Mouse (Mus musculus): Measurements from ENCODE around the gene Ada. TPM values are rescaled to one million over a fixed set of nuclear protein-coding genes. Genes with fewer than 3 reads are reported as not detected.

Ada gene
- polyA plus RNA-seq, 1 experiment from 2014 or later: 9.5 TPM

- WGBS: 75% methylated on average over 4 of the region's 4 CpGs
- H3K4me2 ChIP-seq: no peak overlapping the region
- H3K27ac ChIP-seq (ENCODE audit: low read depth): no peak overlapping the region
- no peaks in the 10 kb centered on the region for H3K27me3 ChIP-seq (ENCODE audit: insufficient read depth, low read length)
- no peaks in the 10 kb centered on the region for H3K36me3 ChIP-seq (ENCODE audit: insufficient read depth)
- H3K9ac ChIP-seq: no peak overlapping the region
- no peak for ATAC-seq (ENCODE audit: insufficient read depth)
- H3K4me3 ChIP-seq (ENCODE audit: low read depth, low read length): no peak overlapping the region
- no peaks in the 10 kb centered on the region for H3K4me1 ChIP-seq (ENCODE audit: insufficient read depth)
- no peaks in the 10 kb centered on the region for H3K9me3 ChIP-seq (ENCODE audit: low read depth, low read length)
- no peak for TF ChIP-seq CTCF (IDR thresholded peaks at IDR 0.05; ENCODE audit: low read depth)
- no peak for DNase-seq
Measured at GRCm38 (mm10) chr2:163778896-163779295, 28.9 kb upstream of the Ada start.

- H3K4me3 ChIP-seq (ENCODE audit: low read depth, low read length): no peak overlapping the region
- TF ChIP-seq CTCF (IDR thresholded peaks at IDR 0.05; ENCODE audit: low read depth): no peak
- no peak overlapping the region for H3K4me2 ChIP-seq
- H3K27me3 ChIP-seq (ENCODE audit: insufficient read depth, low read length): no peaks in the 10 kb centered on the region
- no peaks in the 10 kb centered on the region for H3K4me1 ChIP-seq (ENCODE audit: insufficient read depth)
- no peak for ATAC-seq (ENCODE audit: insufficient read depth)
- DNase-seq: no peak
- 2% methylated on average over 2 of the region's 2 CpGs for WGBS
- H3K36me3 ChIP-seq (ENCODE audit: insufficient read depth): no peaks in the 10 kb centered on the region
- no peak overlapping the region for H3K27ac ChIP-seq (ENCODE audit: low read depth)
- no peaks in the 10 kb centered on the region for H3K9me3 ChIP-seq (ENCODE audit: low read depth, low read length)
- H3K9ac ChIP-seq: no peak overlapping the region
Measured at GRCm38 (mm10) chr2:163777061-163777460, 27.0 kb upstream of the Ada start.

- Histone ChIP-seq H3K4me3 (ENCODE audit: low read depth, low read length) (no peak overlapping the region), H3K27ac (ENCODE audit: low read depth) (no peak overlapping the region), H3K27me3 (ENCODE audit: insufficient read depth, low read length) (no peaks in the 10 kb centered on the region), H3K36me3 (ENCODE audit: insufficient read depth) (no peaks in the 10 kb centered on the region), H3K4me2 (no peak overlapping the region), H3K9ac (no peak overlapping the region), H3K4me1 (ENCODE audit: insufficient read depth) (no peaks in the 10 kb centered on the region), H3K9me3 (ENCODE audit: low read depth, low read length) (no peaks in the 10 kb centered on the region)
- ATAC-seq (ENCODE audit: insufficient read depth) (no peak), DNase-seq (no peak)
- 21% methylated on average over 13 of the region's 13 CpGs for WGBS
- no peak for TF ChIP-seq CTCF (IDR thresholded peaks at IDR 0.05; ENCODE audit: low read depth)
Measured at GRCm38 (mm10) chr2:163776661-163777060, 26.6 kb upstream of the Ada start.

- DNase-seq (no peak), ATAC-seq (ENCODE audit: insufficient read depth) (no peak)
- Histone ChIP-seq H3K4me1 (ENCODE audit: insufficient read depth) (no peaks in the 10 kb centered on the region), H3K27ac (ENCODE audit: low read depth) (no peak overlapping the region), H3K4me2 (no peak overlapping the region), H3K9me3 (ENCODE audit: low read depth, low read length) (no peaks in the 10 kb centered on the region), H3K4me3 (ENCODE audit: low read depth, low read length) (no peak overlapping the region), H3K9ac (no peak overlapping the region), H3K27me3 (ENCODE audit: insufficient read depth, low read length) (no peaks in the 10 kb centered on the region), H3K36me3 (ENCODE audit: insufficient read depth) (no peaks in the 10 kb centered on the region)
- TF ChIP-seq CTCF (IDR thresholded peaks at IDR 0.05; ENCODE audit: low read depth): no peak
- WGBS: 78% methylated on average over 8 of the region's 8 CpGs
Measured at GRCm38 (mm10) chr2:163770731-163771130, 20.7 kb upstream of the Ada start.

GRCm38 (mm10) chr2:163766890-163767289 lies 16.9 kb upstream of the Ada start:
- no peak overlapping the region for H3K27ac ChIP-seq (ENCODE audit: low read depth)
- no peak overlapping the region for H3K4me3 ChIP-seq (ENCODE audit: low read depth, low read length)
- ATAC-seq (ENCODE audit: insufficient read depth) (no peak), DNase-seq (no peak)
- no peak for TF ChIP-seq CTCF (IDR thresholded peaks at IDR 0.05; ENCODE audit: low read depth)
- no peaks in the 10 kb centered on the region for H3K27me3 ChIP-seq (ENCODE audit: insufficient read depth, low read length)
- H3K9me3 ChIP-seq (ENCODE audit: low read depth, low read length): no peaks in the 10 kb centered on the region
- H3K9ac ChIP-seq: no peak overlapping the region
- 58% methylated on average over 1 of the region's 1 CpGs for WGBS
- no peak overlapping the region for H3K4me2 ChIP-seq
- no peaks in the 10 kb centered on the region for H3K4me1 ChIP-seq (ENCODE audit: insufficient read depth)
- H3K36me3 ChIP-seq (ENCODE audit: insufficient read depth): no peaks in the 10 kb centered on the region

- Histone ChIP-seq H3K9me3 (ENCODE audit: low read depth, low read length) (no peaks in the 10 kb centered on the region), H3K27me3 (ENCODE audit: insufficient read depth, low read length) (no peaks in the 10 kb centered on the region), H3K9ac (no peak overlapping the region), H3K36me3 (ENCODE audit: insufficient read depth) (no peaks in the 10 kb centered on the region), H3K4me1 (ENCODE audit: insufficient read depth) (no peaks in the 10 kb centered on the region), H3K27ac (ENCODE audit: low read depth) (no peak overlapping the region), H3K4me3 (ENCODE audit: low read depth, low read length) (no peak overlapping the region), H3K4me2 (no peak overlapping the region)
- TF ChIP-seq CTCF (IDR thresholded peaks at IDR 0.05; ENCODE audit: low read depth): no peak
- ATAC-seq (ENCODE audit: insufficient read depth) (no peak), DNase-seq (no peak)
Measured at GRCm38 (mm10) chr2:163766261-163766660, 16.2 kb upstream of the Ada start.

- H3K4me1 ChIP-seq (ENCODE audit: insufficient read depth): peaks cover 8% of the 10 kb centered on the region
- no peaks in the 10 kb centered on the region for H3K9me3 ChIP-seq (ENCODE audit: low read depth, low read length)
- H3K4me2 ChIP-seq: no peak overlapping the region
- ATAC-seq (ENCODE audit: insufficient read depth): no peak
- TF ChIP-seq CTCF (IDR thresholded peaks at IDR 0.05; ENCODE audit: low read depth): no peak
- no peak overlapping the region for H3K27ac ChIP-seq (ENCODE audit: low read depth)
- no peaks in the 10 kb centered on the region for H3K27me3 ChIP-seq (ENCODE audit: insufficient read depth, low read length)
- no peak for DNase-seq
- H3K9ac ChIP-seq: no peak overlapping the region
- H3K36me3 ChIP-seq (ENCODE audit: insufficient read depth): no peaks in the 10 kb centered on the region
- no peak overlapping the region for H3K4me3 ChIP-seq (ENCODE audit: low read depth, low read length)
- WGBS: 84% methylated on average over 7 of the region's 7 CpGs
Measured at GRCm38 (mm10) chr2:163761402-163761801, 11.4 kb upstream of the Ada start.

GRCm38 (mm10) chr2:163760589-163760988 lies 10.6 kb upstream of the Ada start:
- H3K9ac ChIP-seq: no peak overlapping the region
- H3K9me3 ChIP-seq (ENCODE audit: low read depth, low read length): no peaks in the 10 kb centered on the region
- H3K36me3 ChIP-seq (ENCODE audit: insufficient read depth): no peaks in the 10 kb centered on the region
- H3K27ac ChIP-seq (ENCODE audit: low read depth): no peak overlapping the region
- H3K27me3 ChIP-seq (ENCODE audit: insufficient read depth, low read length): no peaks in the 10 kb centered on the region
- peaks cover 15% of the 10 kb centered on the region for H3K4me1 ChIP-seq (ENCODE audit: insufficient read depth)
- DNase-seq: no peak
- TF ChIP-seq CTCF (IDR thresholded peaks at IDR 0.05; ENCODE audit: low read depth): no peak
- no peak for ATAC-seq (ENCODE audit: insufficient read depth)
- no peak overlapping the region for H3K4me3 ChIP-seq (ENCODE audit: low read depth, low read length)
- no peak overlapping the region for H3K4me2 ChIP-seq
- 77% methylated on average over 6 of the region's 6 CpGs for WGBS

All from lung, embryonic 14.5 days (tissue).